Mouse (Mus musculus) cortical plate, adult 2 months (tissue): Measurements from ENCODE around the gene Adgrl1. TPM values are rescaled to one million over a fixed set of nuclear protein-coding genes. Genes with fewer than 3 reads are reported as not detected.

Experiments
- H3K27ac ChIP-seq: fragments of 200-500 bp; 2 replicates; pipeline ENCODE4 v1.5.1; 2012; ENCODE audit warnings: low read length, control low read depth, inconsistent platforms; ENCODE audit not compliant: insufficient read depth
- H3K4me1 ChIP-seq: fragments of 200-500 bp; 2 replicates; pipeline ENCODE4 v1.6.1; 2011; ENCODE audit warnings: low read length; ENCODE audit not compliant: control insufficient read depth, insufficient read depth
- H3K4me3 ChIP-seq: fragments of 200-500 bp; 2 replicates; pipeline ENCODE4 v1.5.1; 2011; ENCODE audit warnings: mild to moderate bottlenecking, low read length, control low read depth; ENCODE audit not compliant: insufficient read depth
- CTCF ChIP-seq: fragments of 200-500 bp; IDR thresholded peaks from 2 replicates; pipeline ENCODE4 v1.5.1; 2011; ENCODE audit warnings: mild to moderate bottlenecking, control low read depth, low read length; ENCODE audit not compliant: insufficient read depth; ENCODE audit errors: extremely low read depth
- POLR2A ChIP-seq: fragments of 200-500 bp; IDR thresholded peaks from 2 replicates; pipeline ENCODE4 v1.6.1; 2011; ENCODE audit warnings: mild to moderate bottlenecking, low read length, control low read depth; ENCODE audit not compliant: insufficient read depth; ENCODE audit errors: extremely low read depth
- polyA plus RNA-seq: library from polyadenylated mRNA; depleted of rRNA; stranded (reverse); fragments of >200 nt; gene quantifications from 2 replicates; pipeline ENCODE4 v1.2.3, GENCODE M21; 2012

Gene Adgrl1
- polyA plus RNA-seq, 1 experiment = 241 TPM

GRCm38 (mm10) chr8:83900957-83901270, 1.0 kb downstream of the Adgrl1 start:
- TF ChIP-seq CTCF = no peak
- TF ChIP-seq POLR2A = no peak
- Histone ChIP-seq H3K4me3 (peak overlapping the region; percentile 86), H3K4me1 (peaks cover 9% of the 10 kb centered on the region; the same call in 1 of the 2 replicates), H3K27ac (peak overlapping the region; percentile 88)

- TF ChIP-seq CTCF (no peak), POLR2A (no peak)
- peaks cover 10% of the 10 kb centered on the region; the same call in 1 of the 2 replicates for H3K4me1 ChIP-seq
- peak overlapping the region; percentile 43; the same call in 1 of the 2 replicates for H3K27ac ChIP-seq
- H3K4me3 ChIP-seq = peak overlapping the region; percentile 86
Measured at GRCm38 (mm10) chr8:83901566-83902485, 1.9 kb downstream of the Adgrl1 start.

- TF ChIP-seq CTCF (0 out of 2 replicates have a peak, but pooled peaks have one; percentile 6), POLR2A (no peak)
- Histone ChIP-seq H3K27ac (no peak overlapping the region), H3K4me1 (peaks cover 9% of the 10 kb centered on the region; the same call in 1 of the 2 replicates), H3K4me3 (peak overlapping the region; percentile 86)
Measured at GRCm38 (mm10) chr8:83902961-83903666, 3.2 kb downstream of the Adgrl1 start.

- Histone ChIP-seq H3K27ac (0 out of 2 replicates have a peak overlapping the region, but pooled peaks have one; percentile 63), H3K4me3 (no peak overlapping the region)
Measured at GRCm38 (mm10) chr8:83908583-83908982, 8.7 kb downstream of the Adgrl1 start.

GRCm38 (mm10) chr8:83909311-83909710, 9.4 kb downstream of the Adgrl1 start:
- Histone ChIP-seq H3K4me1 (peaks cover 14% of the 10 kb centered on the region), H3K4me3 (no peak overlapping the region), H3K27ac (peak overlapping the region; percentile 75)
- no peak for TF ChIP-seq POLR2A
- no peak for TF ChIP-seq CTCF

More at GRCm38 (mm10) chr8:83908583-83908982, 8.7 kb downstream of the Adgrl1 start:
- TF ChIP-seq CTCF (no peak), POLR2A (no peak)
- H3K4me1 ChIP-seq = peaks cover 18% of the 10 kb centered on the region

- H3K4me1 ChIP-seq = peaks cover 24% of the 10 kb centered on the region
Measured at GRCm38 (mm10) chr8:83911809-83912731, 12.2 kb downstream of the Adgrl1 start.

GRCm38 (mm10) chr8:83914232-83914631, 14.3 kb downstream of the Adgrl1 start:
- 0 out of 2 replicates have a peak overlapping the region, but pooled peaks have one; percentile 70 for H3K27ac ChIP-seq
- no peak overlapping the region for H3K4me3 ChIP-seq
- TF ChIP-seq POLR2A (no peak), CTCF (no peak)
- peaks cover 24% of the 10 kb centered on the region for H3K4me1 ChIP-seq

More at GRCm38 (mm10) chr8:83911809-83912731, 12.2 kb downstream of the Adgrl1 start:
- H3K4me3 ChIP-seq = no peak overlapping the region
- H3K27ac ChIP-seq = no peak overlapping the region
- TF ChIP-seq CTCF (no peak), POLR2A (no peak)

GRCm38 (mm10) chr8:83914860-83915259, 15.0 kb downstream of the Adgrl1 start:
- no peak overlapping the region for H3K4me3 ChIP-seq
- TF ChIP-seq POLR2A (no peak), CTCF (no peak)
- H3K27ac ChIP-seq = peak overlapping the region; percentile 70
- H3K4me1 ChIP-seq = peaks cover 21% of the 10 kb centered on the region
